Mouse (Mus musculus) G1E (cell line): ENCODE results near the gene Tctn3.

Experiments used
- CTCF ChIP-seq: IDR thresholded peaks from 2 replicates; pipeline ENCODE4 v1.5.1; 2012; ENCODE audit warnings: low read depth, low read length, inconsistent platforms, mixed read lengths
- GATA1 ChIP-seq: IDR thresholded peaks from 2 replicates; pipeline ENCODE4 v1.6.1; 2012; ENCODE audit warnings: borderline replicate concordance, low read length, inconsistent platforms, mixed read lengths
- POLR2AphosphoS5 ChIP-seq: IDR thresholded peaks from 2 replicates; pipeline ENCODE4 v1.6.1; 2012; ENCODE audit warnings: low read depth, low read length, inconsistent platforms; ENCODE audit not compliant: insufficient replicate concordance
- TAL1 ChIP-seq: conservative IDR thresholded peaks from 2 replicates; pipeline ENCODE4 v1.6.1; 2012; ENCODE audit warnings: low read depth, low read length, inconsistent platforms, mixed read lengths

- TF ChIP-seq CTCF (no peak), TAL1 (no peak), GATA1 (no peak), POLR2AphosphoS5 (no peak)
These were observed 26.5 kb upstream of the Tctn3 start for GRCm38 (mm10) chr19:40638582-40638981.
